Mouse (Mus musculus) ES-E14 (cell line): Measurements from ENCODE around the gene Trio. TPM values are rescaled to one million over a fixed set of nuclear protein-coding genes. Genes with fewer than 3 reads are reported as not detected.

Experiments used
- DNase-seq: peaks from one replicate; pipeline ENCODE4 v3.0.0-alpha.2; 2013; ENCODE audit warnings: low read depth, low spot score
- H3K27ac ChIP-seq: 2 replicates; pipeline ENCODE4 v1.5.1; 2012; ENCODE audit warnings: low read depth, mild to moderate bottlenecking, low read length, moderate library complexity, mixed read lengths; ENCODE audit not compliant: poor library complexity, insufficient read depth, severe bottlenecking
- H3K36me3 ChIP-seq: 2 replicates; pipeline ENCODE4 v1.6.1; 2012; ENCODE audit warnings: mild to moderate bottlenecking, low read length, moderate library complexity, mixed read lengths; ENCODE audit not compliant: control insufficient read depth, poor library complexity, insufficient read depth, severe bottlenecking
- H3K4me1 ChIP-seq, 2 experiments: fragments of 150-350 bp in 1 of 2; sonication (generic) in 1 of 2; 2 replicates each; pipeline ENCODE4 v1.6.1; 2012; ENCODE audit warnings: low read length in 2 of 2, mild to moderate bottlenecking in 1 of 2, mixed read lengths in 1 of 2; ENCODE audit not compliant: control insufficient read depth in 2 of 2, insufficient read depth in 2 of 2, poor library complexity in 1 of 2
- H3K4me3 ChIP-seq, 2 experiments: fragments of 150-350 bp in 1 of 2; sonication (generic) in 1 of 2; 2 replicates each; pipeline ENCODE4 v1.5.1; 2012; ENCODE audit warnings: low read length in 2 of 2, low read depth in 1 of 2, mild to moderate bottlenecking in 1 of 2, mixed read lengths in 1 of 2; ENCODE audit not compliant: insufficient read depth in 1 of 2, poor library complexity in 1 of 2, severe bottlenecking in 1 of 2
- H3K9ac ChIP-seq: 2 replicates; pipeline ENCODE4 v1.6.1; 2012; ENCODE audit warnings: low read depth, mild to moderate bottlenecking, low read length, mixed read lengths; ENCODE audit not compliant: poor library complexity, insufficient read depth, severe bottlenecking
- H3K9me3 ChIP-seq: fragments of 150-350 bp; sonication (generic); 2 replicates; pipeline ENCODE4 v1.6.1; 2012; ENCODE audit warnings: low read depth, mild to moderate bottlenecking, low read length; ENCODE audit not compliant: control insufficient read depth, insufficient read depth
- CHD2 ChIP-seq: IDR thresholded peaks from 2 replicates; pipeline ENCODE4 v1.6.1; 2014; ENCODE audit warnings: mild to moderate bottlenecking, low read depth, low read length, inconsistent platforms
- HCFC1 ChIP-seq: IDR thresholded peaks from 2 replicates; pipeline ENCODE4 v1.6.1; 2012; ENCODE audit warnings: low read length, inconsistent platforms, borderline replicate concordance; ENCODE audit not compliant: insufficient read depth
- MAFK ChIP-seq: IDR thresholded peaks from 2 replicates; pipeline ENCODE4 v1.6.1; 2014; ENCODE audit warnings: mild to moderate bottlenecking, low read depth, low read length, inconsistent platforms; ENCODE audit not compliant: insufficient read depth
- ZC3H11A ChIP-seq: IDR thresholded peaks from 2 replicates; pipeline ENCODE4 v1.6.1; 2012; ENCODE audit warnings: low read depth, mild to moderate bottlenecking, inconsistent platforms, low read length, borderline replicate concordance
- ZNF384 ChIP-seq: IDR thresholded peaks from 2 replicates; pipeline ENCODE4 v1.6.1; 2012; ENCODE audit warnings: low read depth, low read length, inconsistent platforms
- in situ Hi-C, 2 experiments: fragments of 600-800 bp; cut with MboI; formaldehyde crosslinking; loops; one replicate each; pipeline ENCODE4 v1.15.1; 2025; ENCODE audit warnings: low sequenced_read_pairs in 2 of 2, inconsistent platforms in 1 of 2; ENCODE audit not compliant: unreplicated experiment in 2 of 2
- total RNA-seq: library from RNA; depleted of rRNA; stranded (reverse); fragments of 300-350 nt; gene quantifications from 2 replicates; pipeline ENCODE4 v1.2.3, GENCODE M21; 2012

The Trio gene
- total RNA-seq, 1 experiment = 34.4 TPM

GRCm38 (mm10) chr15:27777455-27778190, 248.0 kb downstream of the Trio start:
- Histone ChIP-seq H3K4me3 (no peak overlapping the region), H3K27ac (no peak overlapping the region), H3K9ac (no peak overlapping the region), H3K36me3 (no peaks in the 10 kb centered on the region; the same call in 1 of the 2 replicates), H3K4me1 (no peaks in the 10 kb centered on the region), H3K9me3 (no peaks in the 10 kb centered on the region)
- in situ Hi-C loops = no loop called here
- TF ChIP-seq MAFK = no peak
- TF ChIP-seq CHD2 = no peak
- TF ChIP-seq HCFC1 = no peak
- no peak for TF ChIP-seq ZNF384
- no peak for TF ChIP-seq ZC3H11A
- DNase-seq = no peak

GRCm38 (mm10) chr15:27774481-27774880, 251.2 kb downstream of the Trio start:
- TF ChIP-seq HCFC1 (no peak), CHD2 (no peak), ZC3H11A (no peak), MAFK (no peak), ZNF384 (no peak)
- Histone ChIP-seq H3K4me3 (no peak overlapping the region), H3K4me1 (no peaks in the 10 kb centered on the region), H3K9me3 (no peaks in the 10 kb centered on the region), H3K9ac (no peak overlapping the region), H3K36me3 (peaks cover 2% of the 10 kb centered on the region; the same call in 1 of the 2 replicates), H3K27ac (no peak overlapping the region)
- no peak for DNase-seq
- in situ Hi-C loops = no loop called here

GRCm38 (mm10) chr15:27772125-27772627, 253.5 kb downstream of the Trio start:
- Histone ChIP-seq H3K4me3 (no peak overlapping the region), H3K4me1 (no peaks in the 10 kb centered on the region), H3K36me3 (peaks cover 6% of the 10 kb centered on the region; the same call in 1 of the 2 replicates), H3K27ac (no peak overlapping the region), H3K9me3 (no peaks in the 10 kb centered on the region), H3K9ac (no peak overlapping the region)
- DNase-seq = no peak
- TF ChIP-seq HCFC1 = no peak
- no peak for TF ChIP-seq CHD2
- no peak for TF ChIP-seq MAFK
- no peak for TF ChIP-seq ZNF384
- no peak for TF ChIP-seq ZC3H11A
- in situ Hi-C loops = no loop called here

GRCm38 (mm10) chr15:27771581-27771980, 254.1 kb downstream of the Trio start:
- H3K36me3 ChIP-seq = peaks cover 6% of the 10 kb centered on the region; the same call in 1 of the 2 replicates
- no peaks in the 10 kb centered on the region for H3K9me3 ChIP-seq
- no peak overlapping the region for H3K27ac ChIP-seq
- in situ Hi-C loops = no loop called here
- H3K4me3 ChIP-seq = no peak overlapping the region
- TF ChIP-seq ZC3H11A = no peak
- TF ChIP-seq HCFC1 = no peak
- no peak for TF ChIP-seq ZNF384
- TF ChIP-seq CHD2 = no peak
- TF ChIP-seq MAFK = no peak
- H3K9ac ChIP-seq = no peak overlapping the region
- DNase-seq = no peak
- H3K4me1 ChIP-seq = no peaks in the 10 kb centered on the region
